Mouse (Mus musculus): ENCODE measurements around the gene Cyth3.

The Cyth3 gene

DNA sequence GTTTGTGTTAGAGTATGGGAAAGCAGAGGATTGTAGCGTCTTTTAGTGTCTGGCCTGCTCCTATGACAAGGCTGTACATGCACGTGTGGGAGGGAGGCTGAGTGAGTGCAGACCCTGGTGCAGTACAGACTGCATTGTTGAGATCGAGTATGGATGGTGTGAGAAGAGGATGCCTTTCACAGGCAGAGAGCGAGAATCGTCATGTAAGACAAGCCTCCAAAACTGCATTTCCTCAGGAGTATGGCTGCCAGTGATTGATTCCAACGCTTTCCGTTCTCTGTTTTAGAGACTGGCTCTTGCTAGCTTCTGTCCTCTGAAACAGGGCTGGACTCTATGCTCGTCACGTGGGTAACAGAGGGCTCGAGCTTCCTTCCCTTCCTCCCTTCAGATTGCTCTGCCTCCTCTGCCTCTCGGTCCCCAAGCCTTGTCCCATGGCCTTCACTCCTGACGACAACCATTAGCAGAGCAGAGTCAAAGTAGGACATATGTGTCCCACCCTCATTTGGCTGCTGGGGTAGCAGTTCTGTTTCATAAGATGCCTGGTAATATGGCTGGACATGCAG lies 12.4 kb downstream of the Cyth3 start:
- no peak for DNase-seq (ENCODE audit: low spot score in 2 of 2)

DNA sequence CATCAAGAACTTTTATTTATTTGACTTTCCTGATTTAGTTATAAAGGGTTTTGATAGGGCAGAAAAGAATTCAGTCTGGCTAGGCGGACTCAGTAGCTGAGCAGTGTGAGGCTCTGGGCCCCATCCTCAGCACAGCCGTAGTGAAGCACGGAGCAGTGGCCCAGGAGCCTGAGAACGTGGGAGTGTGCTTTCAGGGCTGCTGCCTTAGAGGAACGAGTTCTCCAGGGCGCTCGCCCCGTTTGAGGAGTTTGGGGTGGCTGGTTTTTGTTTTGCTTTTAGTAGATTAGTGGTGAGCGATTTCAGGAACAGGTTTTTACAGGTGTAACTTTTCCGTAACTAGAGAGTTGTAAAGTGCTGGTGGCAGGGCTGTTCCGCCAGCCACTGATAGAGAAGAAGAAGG lies 13.1 kb downstream of the Cyth3 start:
- DNase-seq (ENCODE audit: low spot score in 2 of 2): no peak

DNA sequence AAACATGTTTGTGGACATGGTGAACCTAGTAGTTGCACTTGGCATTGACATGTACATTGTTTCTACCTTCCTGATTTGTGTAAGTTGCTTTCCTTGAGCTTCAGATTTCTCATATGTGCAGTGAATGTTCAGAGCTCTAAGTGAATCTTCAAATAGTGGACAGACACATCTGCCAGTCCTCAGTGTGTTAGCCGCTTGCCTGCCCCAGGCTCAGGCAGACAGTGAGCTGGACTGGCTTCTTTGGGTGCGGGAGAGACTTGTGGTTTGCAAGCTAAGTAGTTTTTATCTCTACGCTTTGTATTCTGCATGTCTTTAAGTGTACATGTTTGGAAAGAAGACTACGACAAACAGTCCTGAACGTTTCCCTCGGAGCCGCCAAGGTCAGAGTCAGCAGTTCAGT lies 13.9 kb downstream of the Cyth3 start:
- no peak for DNase-seq (ENCODE audit: low spot score in 2 of 2)

DNA sequence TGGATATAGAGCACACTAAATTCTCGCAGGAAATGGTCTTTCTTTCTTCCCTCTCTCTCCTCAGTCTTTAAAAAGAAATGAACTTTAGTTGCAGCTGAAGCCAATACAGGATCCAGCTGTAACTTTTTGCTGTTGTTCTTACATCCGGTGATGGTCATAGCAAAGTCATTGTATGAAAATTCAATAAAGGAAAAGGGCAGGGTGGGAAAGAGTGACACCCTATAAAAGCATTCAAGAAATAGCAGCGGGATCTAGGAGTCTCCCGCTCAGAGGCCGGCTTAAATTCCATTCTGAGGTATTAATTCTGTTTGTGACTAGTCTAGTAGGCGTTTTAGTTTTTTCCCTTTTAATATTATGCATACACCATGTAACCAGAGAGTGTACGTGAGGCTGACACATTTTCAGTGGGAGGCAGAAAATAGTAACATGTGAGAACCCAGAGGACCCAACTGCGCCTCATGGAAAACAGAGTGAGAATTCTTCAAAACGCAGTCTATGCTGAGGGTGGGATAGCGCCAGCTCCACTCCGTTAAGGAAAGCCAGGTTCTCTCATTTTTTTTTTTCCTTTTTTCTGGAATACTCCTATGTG lies 15.7 kb downstream of the Cyth3 start:
- DNase-seq (ENCODE audit: low spot score in 2 of 2): no peak

DNA sequence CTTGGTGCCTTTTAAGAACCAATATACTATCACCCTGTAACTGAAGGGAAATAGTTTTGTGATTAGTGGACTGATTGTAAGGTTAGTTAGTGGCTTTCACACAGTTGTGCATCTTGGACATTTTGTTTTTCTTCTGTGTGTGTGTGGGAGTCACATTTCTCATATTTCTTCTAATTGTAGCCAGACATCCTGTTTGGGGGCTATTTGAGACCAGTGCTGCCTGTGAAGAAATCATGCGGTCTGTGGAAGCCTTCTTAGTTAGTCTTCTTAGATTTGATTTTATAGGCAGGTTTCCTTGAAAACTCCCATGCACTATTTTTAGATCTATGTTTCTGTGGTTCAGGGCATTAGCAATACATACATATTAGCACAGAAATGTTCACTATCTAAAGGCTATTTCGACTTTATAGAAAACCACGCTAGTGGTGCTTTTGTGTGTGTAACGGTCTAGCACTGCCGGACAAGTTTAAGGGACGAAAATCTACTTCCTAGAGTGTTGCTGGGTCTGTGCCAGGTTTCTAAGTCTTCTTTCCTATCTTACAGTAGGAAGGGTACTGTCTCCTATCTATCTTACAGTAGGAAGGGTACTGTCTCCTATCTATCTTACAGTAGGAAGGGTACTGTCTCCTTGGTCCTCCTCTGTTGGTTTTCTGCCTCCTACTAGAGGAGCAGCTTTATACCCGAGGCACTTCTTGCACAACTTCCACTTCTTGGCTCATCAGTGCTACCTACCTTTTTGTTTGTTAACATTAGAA lies 16.4 kb downstream of the Cyth3 start:
- DNase-seq (ENCODE audit: low spot score in 2 of 2): no peak

DNA sequence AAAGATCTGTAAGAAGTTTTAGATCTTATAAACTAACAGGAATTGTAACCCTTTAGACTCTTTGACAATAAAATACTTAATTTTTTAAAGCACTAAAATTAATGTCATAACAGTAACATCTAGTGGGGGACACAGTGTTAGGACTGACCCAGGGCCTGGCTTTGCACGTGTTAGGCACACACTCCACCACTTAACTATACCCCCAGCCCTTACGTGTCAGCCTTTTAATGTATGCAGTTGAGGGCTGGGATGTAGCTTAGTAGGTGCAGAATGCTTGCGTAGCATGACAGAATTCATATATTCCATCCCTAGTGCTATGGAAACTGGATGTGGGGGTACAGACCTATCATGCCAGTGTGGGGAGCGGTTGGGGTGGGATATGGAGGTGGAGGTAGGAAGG lies 17.1 kb downstream of the Cyth3 start:
- no peak for DNase-seq (ENCODE audit: low spot score in 2 of 2)

DNA sequence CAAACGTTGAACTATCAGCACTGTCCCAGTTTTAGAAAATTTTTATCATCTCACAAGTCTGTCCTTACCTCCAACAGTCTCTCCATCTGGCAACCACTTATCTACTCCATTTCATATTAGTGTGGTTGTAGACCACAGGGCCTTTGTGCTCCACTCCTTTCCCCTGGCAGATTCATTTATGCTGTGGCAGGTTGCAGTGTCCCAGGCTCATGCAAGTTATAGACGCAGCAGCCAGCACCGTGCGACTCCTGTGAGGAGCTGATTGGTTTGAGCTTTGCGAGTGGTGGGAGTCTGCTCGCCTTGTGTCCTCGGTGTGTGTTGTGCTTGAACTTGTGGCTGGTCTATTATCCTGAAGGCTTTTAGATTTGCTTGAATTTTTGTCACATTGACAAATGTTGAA lies 17.6 kb downstream of the Cyth3 start:
- DNase-seq (ENCODE audit: low spot score in 2 of 2): no peak

DNA sequence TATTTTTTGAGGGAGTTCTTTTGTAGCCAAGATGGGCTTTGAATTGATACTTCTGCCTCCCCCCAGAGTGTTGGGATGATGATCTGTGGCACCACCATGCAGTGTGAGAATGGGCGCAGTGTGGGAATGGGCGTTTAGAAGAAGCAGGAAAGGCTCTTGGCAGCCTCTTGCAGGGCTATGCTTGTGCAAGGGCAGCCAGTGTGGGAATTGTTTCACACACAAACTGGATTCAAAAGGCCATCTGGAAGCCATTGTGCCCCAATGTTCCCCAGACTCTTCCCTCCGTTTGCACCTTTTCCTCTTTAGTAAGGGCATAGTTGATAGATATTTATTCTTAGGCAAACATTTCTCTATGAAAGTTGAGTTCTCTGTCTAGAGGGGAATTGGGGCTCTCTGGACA lies 19.3 kb downstream of the Cyth3 start:
- no peak for DNase-seq (ENCODE audit: low spot score in 2 of 2)

DNA sequence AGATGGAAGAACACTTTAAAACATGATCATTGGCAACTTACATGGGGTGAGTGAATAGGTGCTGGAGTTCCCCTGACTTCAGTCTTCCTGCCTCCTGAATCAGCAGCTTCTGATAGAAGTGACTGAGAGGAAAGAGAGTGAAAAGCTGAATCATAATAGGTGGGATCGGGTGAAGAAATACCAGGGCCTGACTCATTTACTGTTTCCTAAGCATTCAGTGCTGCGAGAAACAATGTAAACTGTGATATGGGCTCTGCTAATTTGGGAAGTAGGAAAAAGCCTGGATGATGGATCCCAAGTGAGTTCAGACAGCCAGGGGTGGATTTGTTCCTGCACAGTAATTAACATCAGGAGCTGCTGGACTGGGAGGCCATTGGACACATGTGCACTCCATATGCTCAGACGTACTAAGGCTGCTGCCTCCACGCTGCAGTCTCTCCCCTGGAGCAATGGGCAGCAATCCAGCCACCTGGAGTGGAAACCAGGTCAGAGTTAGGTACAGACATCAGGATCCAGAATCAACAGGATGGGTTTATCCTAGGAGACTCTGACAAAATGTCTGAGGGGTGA lies 20.1 kb downstream of the Cyth3 start:
- no peak for DNase-seq (ENCODE audit: low spot score in 2 of 2)

DNA sequence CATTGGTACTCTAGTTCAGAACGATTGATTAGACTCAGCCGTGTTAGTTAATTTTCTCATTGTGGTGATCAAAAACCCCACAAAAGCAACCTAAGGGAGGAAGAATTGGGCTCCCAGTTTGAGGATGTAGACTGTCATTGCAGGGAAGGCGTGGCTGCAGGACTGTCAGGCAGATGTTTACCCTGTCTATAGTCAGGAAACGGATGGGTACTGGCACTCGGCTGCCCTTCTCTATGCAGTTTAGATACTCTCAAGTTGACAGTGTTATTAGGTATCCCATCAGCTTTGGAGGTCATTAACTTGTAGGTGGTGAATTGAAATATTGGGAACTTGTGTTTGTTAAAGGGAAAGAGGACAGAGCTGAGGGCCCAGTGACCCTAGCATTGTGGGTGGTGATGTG lies 23.7 kb downstream of the Cyth3 start:
- no peak for DNase-seq (ENCODE audit: low spot score in 2 of 2)

DNA sequence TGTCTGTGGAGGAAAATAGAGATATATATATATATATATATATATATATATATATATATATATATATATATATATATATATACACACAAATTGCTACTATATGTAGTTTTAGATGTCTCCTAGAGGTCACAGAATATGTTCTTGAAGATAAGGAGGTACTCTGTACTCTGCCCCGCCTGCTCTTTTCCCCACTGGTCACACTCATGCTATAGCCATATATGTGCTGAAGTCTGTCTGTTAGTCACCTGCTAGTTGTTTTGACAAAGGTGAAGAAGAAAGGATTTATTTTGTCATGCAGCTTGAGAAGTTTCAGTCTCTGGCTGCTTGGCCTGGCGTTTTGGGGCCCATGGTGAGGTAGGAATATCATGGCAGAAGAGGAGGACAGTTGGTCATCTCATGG lies 25.2 kb downstream of the Cyth3 start:
- DNase-seq (ENCODE audit: low spot score in 2 of 2): no peak

DNA sequence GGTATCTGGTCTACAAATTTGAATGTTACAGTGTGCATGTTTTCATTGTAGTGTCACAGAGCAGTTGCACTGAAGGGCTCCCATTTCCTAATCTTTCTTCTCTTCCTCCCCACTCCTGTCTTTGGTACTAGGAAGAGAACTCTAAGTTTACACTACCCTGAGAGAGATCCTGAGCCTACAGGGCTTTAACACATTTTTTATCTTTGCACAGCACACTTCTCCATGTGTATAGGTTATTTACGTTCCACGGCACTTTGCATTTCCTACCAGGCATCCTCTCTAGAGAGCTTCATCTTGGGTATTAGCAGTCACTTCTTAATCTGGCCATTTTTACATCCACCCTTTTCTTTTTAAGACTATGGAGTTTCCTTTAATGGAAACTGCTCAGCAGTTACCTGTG lies 25.8 kb downstream of the Cyth3 start:
- DNase-seq (ENCODE audit: low spot score in 2 of 2): no peak

DNA sequence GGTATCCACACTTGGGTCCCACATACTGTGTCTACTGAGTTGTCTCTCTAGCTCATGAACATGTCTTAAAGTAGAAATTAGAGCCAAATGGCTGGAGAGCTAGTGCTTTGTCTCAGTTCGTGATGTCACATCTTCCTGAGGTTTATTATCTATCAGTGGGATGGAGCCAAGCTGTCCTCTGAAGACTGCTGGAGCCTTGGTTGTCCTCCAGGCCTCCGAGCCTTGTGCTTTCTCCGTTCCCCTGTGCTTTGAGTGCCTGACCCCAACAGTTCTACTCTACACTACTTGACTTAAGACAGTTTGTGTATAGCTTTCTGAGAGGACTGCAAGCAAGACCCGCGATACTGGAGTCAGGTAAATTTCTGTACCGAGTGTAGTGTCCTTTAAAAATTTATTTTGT lies 26.9 kb downstream of the Cyth3 start:
- DNase-seq (ENCODE audit: low spot score in 2 of 2): no peak

DNA sequence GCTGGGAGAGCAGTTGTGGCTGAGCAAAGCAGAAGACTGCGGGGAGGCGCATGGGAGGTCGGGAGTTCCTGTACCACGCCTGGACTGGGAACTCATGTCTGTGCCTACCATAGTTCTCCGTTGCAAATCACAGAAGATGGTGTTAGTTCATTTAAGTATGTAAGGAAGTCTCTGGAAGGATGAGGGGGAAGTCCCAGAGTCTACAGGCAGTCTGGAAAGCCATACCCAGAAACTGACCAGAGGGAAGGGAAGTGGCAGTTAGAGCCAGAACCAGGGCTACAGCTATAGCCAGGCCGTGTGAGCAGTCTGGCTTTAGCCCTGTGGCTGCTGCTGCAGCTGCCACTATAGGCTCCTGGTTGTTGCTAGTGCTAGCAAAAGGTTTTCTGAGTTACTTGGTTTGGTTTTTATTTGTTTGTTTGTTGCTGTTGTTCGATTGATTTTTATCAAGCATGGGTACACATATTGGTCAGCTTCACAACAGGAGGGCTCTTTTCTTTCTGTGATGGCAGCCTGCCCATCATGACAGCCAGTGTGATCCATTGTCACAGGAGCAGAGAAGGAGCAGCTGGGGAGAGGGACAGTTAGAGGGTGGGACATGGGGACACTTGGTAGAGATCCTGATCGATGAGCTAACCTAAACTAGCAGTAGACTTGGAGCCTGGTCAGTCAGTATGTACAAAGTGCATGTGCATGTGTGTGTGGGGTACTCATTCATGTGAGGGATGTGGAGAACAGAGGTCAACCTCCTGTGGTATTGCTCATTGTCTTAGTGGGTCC lies 29.8 kb downstream of the Cyth3 start:
- DNase-seq (ENCODE audit: low spot score in 2 of 2): no peak

DNA sequence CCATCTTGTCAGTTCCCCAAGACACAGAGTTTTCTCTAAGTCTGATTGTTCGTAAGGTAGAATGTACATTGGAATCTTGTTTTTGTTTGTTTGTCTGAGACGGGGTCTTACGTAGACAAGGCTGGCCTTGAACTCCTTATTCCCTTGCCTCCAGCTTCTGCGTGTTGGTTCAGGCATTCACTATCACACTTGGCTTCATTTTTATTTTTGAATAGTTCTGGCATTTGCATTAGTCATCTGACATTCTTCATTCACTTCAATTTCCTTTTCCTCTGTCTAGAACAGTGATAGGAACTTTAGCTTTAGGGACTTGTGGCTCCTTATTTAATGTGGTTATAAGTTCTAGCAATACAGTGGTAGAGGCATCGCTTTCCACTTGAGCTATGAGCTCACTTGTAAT lies 31.2 kb downstream of the Cyth3 start:
- DNase-seq (ENCODE audit: low spot score in 2 of 2): no peak

DNA sequence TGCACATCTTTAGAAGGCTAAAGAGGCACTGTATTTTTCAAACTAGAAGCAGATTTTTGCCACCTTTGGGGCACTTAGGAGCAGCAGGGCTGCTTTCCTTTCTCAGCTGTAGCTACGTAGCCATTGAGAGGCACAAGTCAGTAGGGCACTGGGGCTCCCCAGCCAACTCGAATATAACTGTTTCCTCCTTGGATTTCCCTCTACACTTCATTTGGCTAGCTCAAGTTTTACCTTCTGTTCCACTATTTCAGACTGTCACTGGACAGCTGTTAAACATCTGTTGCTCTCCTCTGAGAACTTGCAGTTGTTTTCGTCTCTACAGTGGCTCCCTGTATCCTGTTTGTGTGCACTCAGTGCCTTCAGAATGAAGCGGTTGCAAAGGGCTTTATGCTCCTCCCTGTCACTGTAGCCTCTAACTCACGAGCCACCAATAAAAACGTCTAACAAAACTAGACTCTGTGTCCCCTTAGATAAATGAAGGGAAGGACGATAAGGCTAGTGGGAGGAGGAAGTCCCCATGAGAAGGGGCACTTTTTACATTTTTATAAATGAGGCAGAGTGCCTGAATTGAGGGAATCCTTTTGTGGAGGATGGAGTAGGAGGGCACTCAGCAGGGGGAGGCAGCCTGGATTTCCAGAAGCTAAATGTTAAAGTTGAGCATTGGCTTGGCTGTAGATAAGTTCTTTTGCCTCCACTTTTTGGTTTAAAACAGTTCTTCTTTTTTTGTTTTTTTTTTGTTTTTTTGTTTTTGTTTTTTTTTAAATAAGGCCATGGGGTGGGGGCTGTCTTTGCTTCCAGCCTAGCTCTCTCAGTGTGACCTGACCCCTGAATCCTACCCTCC lies 32.6 kb downstream of the Cyth3 start:
- no peak for DNase-seq (ENCODE audit: low spot score in 2 of 2)

DNA sequence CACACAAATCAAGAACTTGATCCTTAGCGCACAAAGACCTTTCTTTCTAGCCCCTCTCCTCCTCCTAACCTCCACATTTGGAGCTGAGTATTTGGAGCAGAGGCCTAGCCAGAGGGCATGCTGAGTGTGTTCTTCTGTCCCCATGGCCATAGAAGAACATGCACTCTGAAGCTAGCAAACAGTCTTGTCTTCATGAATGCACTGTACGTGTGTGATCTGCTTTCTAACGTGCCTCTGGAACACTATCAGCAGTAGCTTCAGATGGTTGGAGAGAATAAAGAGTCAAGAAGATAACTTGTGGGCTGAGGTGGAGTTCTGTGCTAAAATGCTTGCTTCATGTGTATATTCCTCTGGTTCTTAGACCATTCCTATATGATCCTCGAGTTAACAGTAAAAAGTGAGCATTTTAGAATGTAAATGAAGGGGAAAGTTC lies 33.3 kb downstream of the Cyth3 start:
- no peak for DNase-seq (ENCODE audit: low spot score in 2 of 2)

DNA sequence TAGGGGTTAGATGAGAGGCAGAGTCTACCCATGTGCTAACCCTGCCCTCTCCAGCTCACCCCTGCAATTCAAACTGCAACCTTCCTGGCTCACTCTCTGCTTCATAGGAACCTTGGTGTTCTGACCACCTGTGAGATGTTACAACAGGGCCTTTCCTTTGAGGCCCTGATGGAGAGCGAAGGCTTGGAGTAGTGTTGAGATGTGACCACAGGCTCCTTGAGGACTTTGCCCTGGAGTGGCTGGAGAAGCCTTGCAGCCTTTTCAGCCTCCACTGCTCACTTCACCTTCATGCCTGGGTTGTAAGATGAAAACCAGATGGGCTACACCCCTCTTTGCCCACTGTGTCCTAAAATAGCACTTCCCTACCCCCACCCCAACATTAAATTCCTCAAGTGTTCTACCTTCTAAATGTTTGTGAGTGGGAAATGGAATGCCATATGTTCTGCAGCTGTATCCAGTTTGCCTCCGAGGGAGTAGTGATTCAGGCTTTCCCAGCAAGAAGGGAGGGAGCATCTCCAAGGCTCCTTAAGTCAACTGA lies 34.5 kb downstream of the Cyth3 start:
- DNase-seq (ENCODE audit: low spot score in 2 of 2): no peak

DNA sequence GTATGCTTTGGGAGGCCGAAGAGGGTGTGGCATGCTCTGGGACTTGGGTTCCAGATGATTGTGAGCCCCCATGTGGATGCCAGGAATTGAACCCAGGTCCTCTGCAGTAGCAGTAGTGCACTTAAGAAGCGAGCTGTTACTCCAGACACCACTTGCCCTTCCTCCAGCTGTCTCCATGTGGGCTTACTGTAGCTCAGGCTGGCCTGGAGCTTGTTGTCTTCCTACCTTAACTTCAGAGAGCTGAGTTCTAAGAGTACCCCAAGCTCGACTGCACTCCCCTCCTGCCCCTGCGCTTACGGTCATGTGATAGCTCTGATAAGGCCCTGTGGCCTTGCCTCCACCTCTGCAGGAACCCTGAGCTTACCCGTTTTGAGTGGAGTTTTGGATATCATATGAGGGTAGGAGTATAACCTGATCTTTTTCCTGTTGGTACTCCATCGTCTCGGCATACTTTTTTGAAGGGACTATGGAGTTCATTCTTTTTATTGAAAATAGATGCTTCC lies 36.8 kb downstream of the Cyth3 start:
- no peak for DNase-seq (ENCODE audit: low spot score in 2 of 2)

DNA sequence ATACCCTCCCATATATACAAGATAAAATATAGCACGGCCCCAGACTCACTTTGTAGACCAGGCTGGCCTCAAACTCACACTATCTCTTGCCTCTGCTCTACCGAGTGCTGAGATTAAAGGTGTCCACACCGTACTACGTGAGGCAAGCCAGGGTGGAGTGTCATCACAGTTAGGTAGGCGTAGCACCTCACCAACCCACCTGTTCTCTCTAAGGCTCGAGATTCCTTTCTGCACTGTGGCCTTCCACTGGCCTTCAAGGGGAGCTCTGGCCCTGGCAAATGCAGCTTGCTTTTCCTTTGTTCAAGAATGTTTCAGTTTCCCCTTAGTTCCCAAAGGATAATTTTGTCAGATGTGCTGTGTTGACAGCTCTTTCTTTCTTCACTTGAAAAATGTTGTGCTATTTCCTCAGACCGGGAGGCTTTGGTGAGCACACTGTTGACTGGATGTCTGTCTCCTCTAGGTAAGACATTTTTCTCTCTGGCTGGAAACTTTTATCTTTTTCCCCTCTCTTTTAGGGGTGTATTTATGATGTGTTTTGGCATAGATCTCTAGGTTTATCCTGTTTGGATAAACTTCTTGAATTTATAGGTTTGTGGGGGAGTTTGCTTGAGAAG lies 40.9 kb downstream of the Cyth3 start:
- DNase-seq (ENCODE audit: low spot score in 2 of 2): no peak

DNA sequence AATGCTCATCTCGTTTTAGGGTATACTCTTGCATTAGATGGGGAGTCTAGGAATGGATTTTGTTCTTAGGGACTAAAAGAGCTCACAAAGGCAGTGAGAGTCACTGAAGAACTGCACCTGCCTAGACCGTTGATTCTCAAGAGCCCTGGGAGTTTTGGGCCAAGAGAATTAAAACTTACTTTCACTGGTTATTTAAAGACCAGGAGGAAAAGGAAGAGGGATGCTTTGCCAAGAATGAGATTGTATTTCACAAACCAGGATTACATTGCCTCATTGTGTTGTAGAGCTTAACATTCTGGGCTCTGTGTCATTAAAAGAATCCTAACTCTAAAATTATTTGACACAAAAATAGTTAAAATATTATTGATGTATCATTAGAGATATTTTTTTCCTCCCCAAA lies 43.3 kb downstream of the Cyth3 start:
- DNase-seq (ENCODE audit: low spot score in 2 of 2): no peak
